Mouse (Mus musculus) gastrocnemius, adult 18-20 months (tissue): Measurements from ENCODE around the gene Capza1. TPM values are rescaled to one million over a fixed set of nuclear protein-coding genes. Genes with fewer than 3 reads are reported as not detected.
"Not testable (repeated sequence)": the region's sequence is repeated elsewhere in the genome, so short reads cannot be mapped to it uniquely, and the experiment has no call there.

ENCODE experiments used
- DNase-seq: peaks from one replicate; pipeline ENCODE4 v3.0.0; 2021; ENCODE audit warnings: low spot score
- long read RNA-seq, 2 experiments: library from polyadenylated mRNA; stranded (forward); transcript quantifications; one replicate each; pipeline ENCODE4 v2.0.0; 2021
- total RNA-seq, 2 experiments: library from RNA; stranded (reverse); gene quantifications; 2 replicates each; pipeline ENCODE4 v1.2.3; 2021

The Capza1 gene
- 10 to 100 TPM; 20.1 to 21.0 TPM for total RNA-seq
- long read RNA-seq, experiment 1, transcript Capza1-201 (10 exons, 3,193 nt) = major isoform, 14 of 23 reads
- long read RNA-seq, experiment 1, partial matches to known transcripts = 0 of 23 reads
- long read RNA-seq, experiment 1, other reads (novel, unspliced or antisense) = 9 of 23 reads
- long read RNA-seq, experiment 2, transcript Capza1-201 (10 exons, 3,193 nt) = major isoform, 21 of 26 reads
- long read RNA-seq, experiment 2, partial matches to known transcripts = 1 of 26 reads
- long read RNA-seq, experiment 2, other reads (novel, unspliced or antisense) = 4 of 26 reads

GRCm38 (mm10) chr3:104863786-104864650 lies at the start of gene Capza1, which contains the start of gene St7l:
TSS of gene Capza1 (minus strand) at chr3:104864505.
TSS of gene St7l (plus strand) at chr3:104864005.
- peak; percentile 88 for DNase-seq

GRCm38 (mm10) chr3:104909195-104909594 lies 44.9 kb upstream of the Capza1 start:
- no peak for DNase-seq

- DNase-seq = peak; percentile 4
Observed at GRCm38 (mm10) chr3:104906007-104906406, 41.7 kb upstream of the Capza1 start.

GRCm38 (mm10) chr3:104905389-104905788 lies 41.1 kb upstream of the Capza1 start:
- DNase-seq = no peak

GRCm38 (mm10) chr3:104901154-104901553 lies 36.8 kb upstream of the Capza1 start:
- no peak for DNase-seq

GRCm38 (mm10) chr3:104896141-104896540 lies 31.8 kb upstream of the Capza1 start:
- DNase-seq = no peak

- DNase-seq = no peak
Observed at GRCm38 (mm10) chr3:104888585-104888984, 24.3 kb upstream of the Capza1 start.

GRCm38 (mm10) chr3:104869611-104870010 lies 5.3 kb upstream of the Capza1 start:
- no peak for DNase-seq

- DNase-seq = not testable (repeated sequence)
Observed at GRCm38 (mm10) chr3:104866674-104867073, 2.4 kb upstream of the Capza1 start.

- DNase-seq = no peak
Observed at GRCm38 (mm10) chr3:104865341-104865788, 1.1 kb upstream of the Capza1 start.

- peak; percentile 90 for DNase-seq
Observed at GRCm38 (mm10) chr3:104864651-104865340, 491 bp upstream of the Capza1 start.

- no peak for DNase-seq
Observed at GRCm38 (mm10) chr3:104858560-104858959, 5.7 kb downstream of the Capza1 start.

GRCm38 (mm10) chr3:104856106-104856505 lies 8.2 kb downstream of the Capza1 start:
- DNase-seq = no peak

GRCm38 (mm10) chr3:104854866-104855265 lies 9.4 kb downstream of the Capza1 start:
- DNase-seq = no peak

GRCm38 (mm10) chr3:104854465-104854864 lies 9.8 kb downstream of the Capza1 start:
- no peak for DNase-seq

- DNase-seq = peak; percentile 78
Observed at GRCm38 (mm10) chr3:104846601-104847000, 17.7 kb downstream of the Capza1 start.

GRCm38 (mm10) chr3:104841049-104841448 lies 23.3 kb downstream of the Capza1 start:
- no peak for DNase-seq

GRCm38 (mm10) chr3:104835797-104836196 lies 28.5 kb downstream of the Capza1 start:
- DNase-seq = no peak

GRCm38 (mm10) chr3:104822413-104822812 lies 41.9 kb downstream of the Capza1 start:
- no peak for DNase-seq

- DNase-seq = no peak
Observed at GRCm38 (mm10) chr3:104820426-104820825, 43.9 kb downstream of the Capza1 start.

- DNase-seq = no peak
Observed at GRCm38 (mm10) chr3:104818749-104819134, 45.6 kb downstream of the Capza1 start.
